Mouse (Mus musculus): ENCODE data around the gene Tulp1.
"Not testable (repeated sequence)": the region's sequence is repeated elsewhere in the genome, so short reads cannot be mapped to it uniquely, and the experiment has no call there.

The Tulp1 gene

GRCm38 (mm10) chr17:28368449-28368848 lies 3.4 kb upstream of the Tulp1 start:
- DNase-seq (ENCODE audit: low spot score): peak; percentile 83

DNA sequence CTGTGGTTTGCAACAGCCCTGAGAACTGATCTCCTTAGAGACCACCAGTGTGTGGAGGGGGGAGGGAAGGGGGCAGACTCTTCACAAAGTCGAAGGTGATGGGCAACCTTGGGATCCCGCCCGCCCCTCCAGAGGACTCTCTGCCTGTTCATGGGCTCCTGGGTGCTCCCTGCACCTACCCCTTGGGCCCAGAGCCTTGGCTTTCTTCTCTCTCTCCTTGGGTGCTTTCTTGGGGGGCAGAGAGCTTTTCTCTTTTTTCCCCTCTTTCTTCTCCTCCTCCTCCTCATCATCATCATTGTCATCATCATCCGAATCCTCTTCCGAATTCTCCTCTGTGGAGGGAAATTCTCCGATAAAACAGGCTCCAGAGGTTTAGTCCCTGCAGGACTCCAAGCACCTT lies 1.5 kb downstream of the Tulp1 start:
- DNase-seq (ENCODE audit: low spot score): no peak

DNA sequence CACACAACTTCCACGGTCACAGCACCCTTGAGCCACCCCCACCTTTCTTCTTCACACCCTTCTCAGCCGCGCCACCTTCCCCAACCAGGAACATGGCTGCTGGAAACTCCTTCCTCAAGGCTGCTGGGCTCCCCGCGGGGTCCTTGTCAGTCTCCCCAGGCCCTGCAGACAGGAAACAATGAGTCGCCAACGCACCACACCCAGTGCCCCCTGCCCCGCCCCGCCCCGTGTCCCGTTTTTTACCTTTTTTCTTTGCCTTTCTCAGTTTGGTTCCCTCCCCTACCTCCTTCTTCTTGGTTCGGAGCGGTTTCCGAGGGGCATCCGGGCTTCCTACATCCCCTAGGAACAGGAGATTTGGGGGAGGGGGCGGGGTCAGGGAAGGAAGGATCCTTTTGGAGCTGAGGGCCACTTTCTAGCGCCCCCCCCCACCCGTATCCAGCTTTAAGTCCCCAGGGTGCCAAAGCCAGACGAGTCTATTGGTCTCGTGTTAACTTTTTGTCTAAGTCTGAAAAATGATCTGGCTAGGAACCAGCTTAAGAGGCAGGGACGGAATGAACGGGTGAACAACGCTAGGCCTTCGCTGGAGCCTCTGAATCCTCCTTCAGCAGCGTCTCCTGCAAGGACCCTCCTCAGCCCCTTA lies 2.2 kb downstream of the Tulp1 start:
- DNase-seq (ENCODE audit: low spot score): peak; percentile 44

DNA sequence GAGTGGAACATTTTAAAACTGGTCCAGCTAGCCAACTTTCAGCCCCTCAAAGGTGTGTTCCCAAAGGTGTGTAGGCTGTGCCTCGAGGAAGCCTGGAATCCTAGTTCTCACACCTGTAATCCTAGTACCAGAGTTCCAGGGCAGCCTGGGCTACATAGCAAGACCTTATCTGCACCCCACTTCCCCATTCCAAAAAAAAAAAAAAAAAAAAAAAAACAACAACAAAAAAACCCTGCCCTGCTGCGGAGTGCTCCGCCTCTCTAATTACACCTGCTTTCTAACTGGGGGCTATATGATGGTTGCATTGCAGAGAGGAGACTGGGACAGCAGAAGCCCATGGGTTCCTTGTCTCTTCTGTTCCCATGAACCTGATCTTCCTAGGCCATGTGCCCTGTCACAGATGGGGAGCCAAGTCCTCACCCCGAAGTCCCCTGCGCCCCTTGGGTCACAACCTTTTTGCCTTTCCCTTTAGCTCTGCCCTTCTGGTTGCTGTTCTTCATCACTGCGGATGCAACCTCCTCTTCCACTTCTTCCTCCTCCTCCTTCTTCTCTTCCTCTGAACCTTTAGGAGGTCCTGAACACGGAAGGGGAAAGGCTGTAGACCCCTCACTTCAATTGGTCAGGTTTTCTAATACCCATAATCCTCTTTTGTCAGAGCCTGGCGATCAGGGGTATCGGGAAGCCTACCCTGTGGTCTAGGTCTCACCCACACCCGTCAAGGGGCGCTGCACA lies 2.9 kb downstream of the Tulp1 start:
- no peak for DNase-seq (ENCODE audit: low spot score)

DNA sequence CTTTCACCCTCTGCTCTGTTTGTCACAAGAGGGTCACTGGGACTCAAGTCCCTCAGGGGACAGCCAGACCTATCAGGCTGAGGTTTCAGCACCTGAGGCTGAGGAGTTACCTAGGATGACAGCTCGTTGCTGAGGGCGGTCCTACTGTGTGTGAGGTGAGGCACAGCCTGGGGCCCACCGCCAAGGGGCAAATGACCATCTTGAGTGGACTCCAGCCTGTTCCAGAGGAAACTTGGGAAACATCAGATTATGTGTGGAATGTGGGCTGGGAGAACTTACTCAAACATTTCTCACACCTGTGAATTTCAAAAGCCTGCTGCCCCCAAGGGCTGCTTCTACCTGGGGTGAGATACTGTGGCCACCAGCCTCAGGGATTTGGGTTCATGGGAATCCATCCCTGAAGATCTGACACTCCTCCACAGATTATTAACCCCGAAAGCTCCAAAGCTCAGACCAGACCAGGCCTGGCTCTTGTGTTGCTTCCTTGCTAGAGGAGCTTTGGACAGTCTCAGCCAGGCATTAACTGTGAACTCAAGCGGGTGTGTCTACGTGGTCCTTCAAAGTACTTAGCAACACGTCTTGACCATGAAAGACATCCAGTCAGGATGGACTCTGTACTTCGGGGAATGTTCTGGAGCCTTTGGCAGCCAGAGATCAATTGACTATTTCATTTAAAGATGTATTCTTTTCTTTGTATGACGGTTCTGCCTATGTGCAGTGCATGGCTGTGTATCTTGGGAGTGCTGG lies 4.3 kb downstream of the Tulp1 start:
- no peak for DNase-seq (ENCODE audit: low spot score)

GRCm38 (mm10) chr17:28358576-28359261 lies 6.3 kb downstream of the Tulp1 start:
- not testable (repeated sequence) for DNase-seq (ENCODE audit: low spot score)

DNA sequence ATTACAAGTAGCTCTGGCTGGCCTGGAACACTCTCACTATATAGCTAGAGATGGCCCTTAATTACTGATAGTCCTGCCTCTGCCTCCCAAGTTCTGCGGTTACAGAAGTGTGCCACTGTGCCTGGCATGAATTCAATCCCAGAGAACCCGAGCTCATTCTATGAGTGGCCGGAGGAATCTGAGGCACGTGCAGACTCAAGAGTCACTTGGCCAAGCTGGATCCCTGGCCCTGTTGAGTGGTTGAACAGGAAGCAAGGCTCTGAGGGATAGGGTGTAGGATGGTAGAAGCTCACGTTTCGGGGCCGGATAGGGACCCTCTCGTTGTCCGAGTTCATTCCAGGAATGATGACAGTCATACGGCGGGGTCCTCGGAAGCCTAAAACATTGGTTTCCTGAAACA lies 9.2 kb downstream of the Tulp1 start:
- no peak for DNase-seq (ENCODE audit: low spot score)

DNA sequence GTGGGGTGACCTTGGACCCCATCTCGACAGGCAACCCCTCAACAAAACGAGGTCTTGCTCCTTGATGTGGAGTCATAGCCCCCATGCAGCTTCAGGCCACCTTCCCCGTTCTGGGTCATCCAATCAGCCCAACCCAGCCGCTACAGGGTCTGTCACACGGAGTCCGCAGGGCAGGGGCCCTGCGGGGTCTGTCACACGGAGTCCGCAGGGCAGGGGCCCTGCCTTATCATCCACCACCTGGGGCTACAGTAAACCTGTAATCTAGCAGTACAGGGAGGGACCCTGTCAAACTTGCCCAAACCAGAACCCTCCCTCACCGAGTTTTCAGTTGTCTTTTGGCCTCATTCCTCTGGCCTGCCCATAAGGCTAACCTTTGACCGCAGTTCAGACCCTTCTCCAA lies 13.0 kb downstream of the Tulp1 start:
- peak; percentile 53 for DNase-seq (ENCODE audit: low spot score)

GRCm38 (mm10) chr17:28351353-28351890 lies 13.6 kb downstream of the Tulp1 start:
- peak; percentile 38 for DNase-seq (ENCODE audit: low spot score)

GRCm38 (mm10) chr17:28350466-28351352 lies 14.3 kb downstream of the Tulp1 start, which contains the start of gene Tead3:
TSS of gene Tead3 (minus strand) at chr17:28350817.
- DNase-seq (ENCODE audit: low spot score): peak; percentile 84

DNA sequence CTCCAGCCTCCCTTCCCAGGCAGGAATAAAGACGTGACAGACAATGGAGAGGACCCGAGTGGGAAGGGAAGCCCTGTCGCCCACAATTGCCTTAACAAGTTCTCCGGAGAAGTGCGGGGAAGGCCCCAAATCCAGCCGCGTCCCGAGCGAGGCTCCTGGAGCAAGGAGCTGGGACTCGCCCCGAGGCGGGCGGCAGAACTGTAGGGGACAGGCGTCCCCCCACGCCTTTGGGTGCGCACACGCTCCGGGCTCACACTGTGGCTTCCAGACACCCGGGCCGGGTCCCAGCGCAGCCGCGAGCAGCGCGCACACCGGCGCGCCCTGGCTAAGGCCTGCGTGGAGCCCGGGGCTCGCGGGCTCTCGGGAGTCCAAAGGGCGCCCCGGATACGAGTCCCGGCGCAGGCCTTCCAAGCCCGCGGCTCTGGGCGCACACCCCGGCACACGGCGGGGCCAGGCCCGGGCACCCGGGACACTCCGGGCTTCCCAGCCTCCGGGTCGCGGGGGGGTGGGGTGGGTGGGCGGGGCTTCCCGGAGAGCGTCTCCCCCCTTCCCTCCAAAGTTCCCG lies 15.0 kb downstream of the Tulp1 start:
- peak; percentile 41 for DNase-seq (ENCODE audit: low spot score)

DNA sequence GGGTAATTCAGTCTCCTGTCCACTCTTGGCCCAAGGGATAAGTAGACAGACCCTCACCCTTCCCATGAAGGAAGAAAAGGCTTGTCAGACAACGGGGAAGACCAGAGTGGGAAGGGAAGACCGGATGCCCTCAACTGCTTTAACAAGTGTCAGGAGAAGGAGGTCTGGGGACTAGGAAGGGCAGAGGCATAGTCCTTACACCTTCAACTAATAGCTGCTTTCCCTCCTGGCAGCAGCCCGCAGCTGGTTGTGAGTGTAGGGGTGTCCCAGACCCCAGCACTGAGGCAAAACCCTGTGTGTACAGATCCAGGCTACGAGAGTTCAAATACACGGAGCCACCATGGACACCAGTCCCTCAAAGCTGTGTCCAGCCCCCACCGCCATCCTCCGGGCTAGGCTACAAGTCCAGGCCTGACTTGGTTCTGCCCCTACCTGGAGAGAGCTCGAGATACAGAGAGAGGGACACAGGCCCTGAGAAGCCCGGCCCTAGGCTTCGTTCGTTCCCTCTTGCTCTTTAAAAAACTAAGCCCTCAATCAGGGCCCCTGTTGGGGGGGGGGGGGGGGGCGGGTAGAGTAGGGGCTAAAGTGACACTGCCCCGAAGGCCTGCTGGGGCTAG lies 15.7 kb downstream of the Tulp1 start:
- DNase-seq (ENCODE audit: low spot score): peak; percentile 31

- DNase-seq (ENCODE audit: low spot score): no peak
These were observed 16.8 kb downstream of the Tulp1 start for GRCm38 (mm10) chr17:28348211-28348610.

DNA sequence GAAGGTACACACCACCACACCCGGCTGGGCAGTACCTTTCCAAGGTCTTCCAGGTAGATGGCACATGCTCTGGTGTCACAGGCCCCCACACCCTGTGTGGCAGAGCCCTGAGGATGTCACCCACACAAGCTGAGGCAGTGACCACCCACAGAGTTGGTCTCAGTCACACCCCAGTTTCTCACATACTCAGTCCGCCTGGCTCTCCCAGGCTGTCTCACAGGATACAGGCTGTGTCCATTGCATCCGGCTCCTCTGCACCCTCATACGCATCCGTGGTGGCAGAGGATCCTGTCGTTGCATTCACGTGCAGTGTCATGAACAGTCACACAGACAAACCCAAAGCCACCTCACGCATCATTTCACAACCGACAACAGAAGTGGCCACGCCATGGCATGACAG lies 17.7 kb downstream of the Tulp1 start:
- DNase-seq (ENCODE audit: low spot score): no peak

DNA sequence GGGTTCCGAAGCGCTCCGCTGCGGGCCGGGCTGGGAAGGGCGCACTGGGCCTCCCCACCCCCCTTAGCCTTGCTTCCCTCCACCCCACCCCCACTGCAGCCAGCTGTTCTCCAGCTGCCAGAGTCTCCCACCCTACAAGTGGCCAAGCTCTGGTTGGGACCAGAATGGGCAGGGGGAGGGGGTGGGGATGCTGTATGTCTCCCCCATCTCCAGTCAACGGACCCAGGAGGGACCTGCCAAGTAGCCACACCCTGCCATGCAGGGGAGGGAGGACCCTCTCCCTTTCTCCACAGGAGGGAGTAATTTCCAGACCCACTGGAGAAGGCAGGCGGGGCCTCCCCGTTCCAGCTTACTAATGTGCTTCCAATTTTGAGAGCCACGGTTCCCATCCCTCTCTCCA lies 19.1 kb downstream of the Tulp1 start:
- no peak for DNase-seq (ENCODE audit: low spot score)

- no peak for DNase-seq (ENCODE audit: low spot score)
These were observed 19.7 kb downstream of the Tulp1 start for GRCm38 (mm10) chr17:28345271-28345721.

GRCm38 (mm10) chr17:28344670-28345069 lies 20.4 kb downstream of the Tulp1 start:
- no peak for DNase-seq (ENCODE audit: low spot score)

DNA sequence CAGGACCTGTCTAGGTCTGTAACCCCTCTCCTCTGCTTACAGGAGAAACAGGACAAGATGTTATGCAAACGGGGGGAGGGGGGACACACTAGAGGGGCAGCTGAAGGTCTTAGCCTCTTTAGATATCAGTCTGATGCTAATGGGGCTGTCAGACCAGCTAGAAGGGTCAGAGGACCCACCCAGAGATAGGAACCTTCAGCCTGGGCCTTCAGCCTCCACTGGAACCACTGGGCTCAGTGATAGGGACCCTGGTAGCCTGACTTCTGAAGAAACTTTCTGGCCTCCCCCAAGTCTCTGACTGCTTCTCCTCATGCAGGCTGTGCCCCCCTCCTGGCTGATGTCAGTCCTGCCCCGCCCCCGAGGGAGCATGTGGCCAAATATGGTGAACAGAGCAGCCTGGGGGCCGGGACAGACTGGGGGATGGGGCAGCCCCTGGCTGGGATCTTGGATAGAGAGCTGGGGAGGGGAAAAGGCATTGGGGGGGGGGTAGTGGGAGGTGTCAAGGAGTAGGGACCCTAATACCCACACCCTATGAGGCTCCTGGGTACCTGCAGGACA lies 20.9 kb downstream of the Tulp1 start:
- peak; percentile 35 for DNase-seq (ENCODE audit: low spot score)

DNA sequence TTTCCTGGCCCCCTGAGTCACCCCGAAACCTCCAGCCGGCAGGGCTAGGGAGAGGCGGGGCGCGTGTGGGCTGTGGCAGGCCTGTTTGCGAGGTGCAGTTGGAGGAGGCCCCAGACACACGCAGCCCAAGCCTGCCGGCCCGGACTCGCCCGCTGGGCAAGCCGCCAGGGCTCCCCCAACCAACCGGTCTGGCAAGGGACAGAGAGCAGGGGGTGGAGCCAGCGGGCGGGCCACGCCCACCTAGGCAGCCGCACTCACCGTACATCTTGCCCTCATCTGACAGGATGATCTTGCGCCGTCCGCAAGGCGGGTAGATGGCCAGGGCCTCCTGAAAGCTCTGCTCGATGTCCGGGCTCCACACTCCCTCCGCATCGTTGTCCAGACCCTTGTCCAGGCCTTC lies 23.9 kb downstream of the Tulp1 start:
- peak; percentile 87 for DNase-seq (ENCODE audit: low spot score)

- no peak for DNase-seq (ENCODE audit: low spot score)
These were observed 24.4 kb downstream of the Tulp1 start for GRCm38 (mm10) chr17:28340578-28340977.

Measured in embryo, embryonic 10 days (tissue).